In genomic region chr6:40061327-40062189, GRCm38 (mm10) we compare ENCODE assay signal across 13 mouse cellular contexts.
DNase-seq lines count a peak whose midpoint lies in the region; ATAC-seq and TF ChIP-seq lines count a peak whose summit lies in the region.
"Had no signal": no experiment of that assay in that cellular context is flagged by ENCODE, and none has a peak within 500 bp of the region (broad histone marks: within the 10 kb centered on the region; RNA-seq: fewer than 3 reads in every experiment).

No protein-coding gene starts in this region.

- H3K27me3 ChIP-seq in forebrain, postnatal 0 days (ENCODE audit: insufficient read depth, low read length): no peaks in the 10 kb centered on the region
- H3K27me3 ChIP-seq in forebrain, embryonic 10.5 days (ENCODE audit: poor library complexity, severe bottlenecking): no peaks in the 10 kb centered on the region
- no peaks in the 10 kb centered on the region for H3K27me3 ChIP-seq in midbrain, embryonic 14.5 days (ENCODE audit: control insufficient read depth, insufficient read depth, low read length)
- no peaks in the 10 kb centered on the region for H3K27me3 ChIP-seq in midbrain, embryonic 10.5 days (ENCODE audit: low read depth, poor library complexity, severe bottlenecking)
- H3K27me3 ChIP-seq in kidney, postnatal 0 days (ENCODE audit: insufficient read depth, low read length): no peaks in the 10 kb centered on the region
- no peaks in the 10 kb centered on the region for H3K27me3 ChIP-seq in small intestine, adult 2 months (ENCODE audit: control insufficient read depth, insufficient read depth, low read length)
- H3K27me3 ChIP-seq in stomach, postnatal 0 days (ENCODE audit: control insufficient read depth, insufficient read depth, low read length): no peaks in the 10 kb centered on the region

- H3K9ac ChIP-seq in forebrain, postnatal 0 days: no peak overlapping the region
- H3K9ac ChIP-seq in midbrain, embryonic 14.5 days (replicated peaks; ENCODE audit: low read length): no peak overlapping the region
- no peak overlapping the region for H3K9ac ChIP-seq in kidney, postnatal 0 days (ENCODE audit: low read depth, low read length)
- no peak overlapping the region for H3K9ac ChIP-seq in stomach, postnatal 0 days (ENCODE audit: low read length)

- no peaks in the 10 kb centered on the region for H3K9me3 ChIP-seq in forebrain, postnatal 0 days (ENCODE audit: low read length)
- H3K9me3 ChIP-seq in forebrain, embryonic 10.5 days: no peaks in the 10 kb centered on the region
- no peaks in the 10 kb centered on the region for H3K9me3 ChIP-seq in midbrain, embryonic 14.5 days (ENCODE audit: control insufficient read depth, low read length)
- H3K9me3 ChIP-seq in midbrain, embryonic 10.5 days (replicated peaks): no peaks in the 10 kb centered on the region
- H3K9me3 ChIP-seq in kidney, postnatal 0 days (replicated peaks; ENCODE audit: low read length): no peaks in the 10 kb centered on the region
- H3K9me3 ChIP-seq in stomach, postnatal 0 days (ENCODE audit: control insufficient read depth, low read length): no peaks in the 10 kb centered on the region

- TF ChIP-seq CTCF in forebrain, postnatal 0 days (IDR thresholded peaks at IDR 0.05; ENCODE audit: low read depth): no peak
- no peak for TF ChIP-seq CTCF in kidney, postnatal 0 days (IDR thresholded peaks at IDR 0.05; ENCODE audit: low read depth)
- no peak for TF ChIP-seq CTCF in small intestine, adult 2 months (IDR thresholded peaks at IDR 0.05; ENCODE audit: extremely low read depth, insufficient read length, insufficient replicate concordance, low read depth, low read length)
- TF ChIP-seq CTCF in stomach, postnatal 0 days (IDR thresholded peaks at IDR 0.05; ENCODE audit: low read depth): no peak

- no peak for TF ChIP-seq POLR2A in small intestine, adult 2 months (IDR thresholded peaks at IDR 0.05; ENCODE audit: low read depth, low read length)

- no peak overlapping the region for H3K4me2 ChIP-seq in forebrain, postnatal 0 days (ENCODE audit: low read depth)
- H3K4me2 ChIP-seq in midbrain, embryonic 14.5 days (ENCODE audit: low read length): no peak overlapping the region
- H3K4me2 ChIP-seq in kidney, postnatal 0 days (ENCODE audit: low read length): no peak overlapping the region
- no peak overlapping the region for H3K4me2 ChIP-seq in stomach, postnatal 0 days (replicated peaks; ENCODE audit: low read depth)

- 70% methylated on average over 5 of the region's 5 CpGs for WGBS in forebrain, postnatal 0 days
- WGBS in forebrain, embryonic 10.5 days: 74% methylated on average over 5 of the region's 5 CpGs
- 69% methylated on average over 5 of the region's 5 CpGs for WGBS in midbrain, embryonic 14.5 days
- WGBS in midbrain, embryonic 10.5 days: 85% methylated on average over 5 of the region's 5 CpGs
- 70% methylated on average over 5 of the region's 5 CpGs for WGBS in kidney, postnatal 0 days
- WGBS in small intestine, adult 2 months: 69% methylated on average over 5 of the region's 5 CpGs
- WGBS in stomach, postnatal 0 days: 79% methylated on average over 5 of the region's 5 CpGs

- no peak overlapping the region for H3K27ac ChIP-seq in forebrain, postnatal 0 days (ENCODE audit: low read depth, low read length)
- no peak overlapping the region for H3K27ac ChIP-seq in forebrain, embryonic 10.5 days
- 0 out of 2 replicates have a peak overlapping the region, but pooled peaks have one; percentile 14 for H3K27ac ChIP-seq in midbrain, embryonic 14.5 days (replicated peaks; ENCODE audit: low read depth, low read length)
- H3K27ac ChIP-seq in midbrain, embryonic 10.5 days (replicated peaks): no peak overlapping the region
- H3K27ac ChIP-seq in kidney, postnatal 0 days: no peak overlapping the region
- peak overlapping the region; percentile 38 for H3K27ac ChIP-seq in small intestine, adult 2 months (ENCODE audit: insufficient read depth, low read depth, low read length)
- H3K27ac ChIP-seq in stomach, postnatal 0 days (replicated peaks): no peak overlapping the region
- H3K27ac ChIP-seq: heart, adult 2 months had no signal

- TF ChIP-seq EP300 in stomach, postnatal 0 days (optimal IDR thresholded peaks at IDR 0.05): no peak

- no peaks in the 10 kb centered on the region for H3K36me3 ChIP-seq in forebrain, postnatal 0 days (ENCODE audit: insufficient read depth)
- H3K36me3 ChIP-seq in forebrain, embryonic 10.5 days (replicated peaks): no peaks in the 10 kb centered on the region
- no peaks in the 10 kb centered on the region for H3K36me3 ChIP-seq in midbrain, embryonic 14.5 days (ENCODE audit: control insufficient read depth, insufficient read depth, low read length)
- H3K36me3 ChIP-seq in midbrain, embryonic 10.5 days: no peaks in the 10 kb centered on the region
- H3K36me3 ChIP-seq in kidney, postnatal 0 days (ENCODE audit: insufficient read depth, low read length): no peaks in the 10 kb centered on the region
- no peaks in the 10 kb centered on the region for H3K36me3 ChIP-seq in small intestine, adult 2 months (ENCODE audit: control insufficient read depth, insufficient read depth, low read length)
- no peaks in the 10 kb centered on the region for H3K36me3 ChIP-seq in stomach, postnatal 0 days (ENCODE audit: control insufficient read depth, insufficient read depth, low read length)

- no peak for DNase-seq in forebrain, postnatal 0 days
- DNase-seq in forebrain, embryonic 10.5 days (ENCODE audit: extremely low spot score, low spot score): no peak
- DNase-seq in midbrain, embryonic 14.5 days: peak; percentile 10
- DNase-seq in midbrain, embryonic 10.5 days (ENCODE audit: low spot score): no peak
- no peak for DNase-seq in kidney, postnatal 0 days (ENCODE audit: low spot score)
- no peak for DNase-seq in adrenal gland, adult 18-20 months (ENCODE audit: low spot score in 2 of 2)
- no peak for DNase-seq in stomach, postnatal 0 days (ENCODE audit: low spot score)
- DNase-seq: heart, adult 2 months; liver; right cerebral cortex, postnatal 25 days; thymus, postnatal 36 days had no signal

- ATAC-seq in forebrain, postnatal 0 days: peak; percentile 69
- ATAC-seq in midbrain, embryonic 14.5 days (ENCODE audit: low FRiP score, low TSS enrichment): no peak
- peak; percentile 74 for ATAC-seq in kidney, postnatal 0 days (replicated peaks; ENCODE audit: low FRiP score, low read depth)
- no peak for ATAC-seq in stomach, postnatal 0 days (ENCODE audit: low FRiP score, low TSS enrichment)
- ATAC-seq: CD4-positive, CD25-positive, alpha-beta regulatory T cell, adult 4 months had no signal

- no peak overlapping the region for H3K4me3 ChIP-seq in forebrain, postnatal 0 days (ENCODE audit: low read depth, low read length)
- no peak overlapping the region for H3K4me3 ChIP-seq in forebrain, embryonic 10.5 days
- H3K4me3 ChIP-seq in midbrain, embryonic 14.5 days (replicated peaks; ENCODE audit: low read depth, low read length): no peak overlapping the region
- no peak overlapping the region for H3K4me3 ChIP-seq in midbrain, embryonic 10.5 days
- no peak overlapping the region for H3K4me3 ChIP-seq in kidney, postnatal 0 days (replicated peaks; ENCODE audit: low read depth, low read length)
- H3K4me3 ChIP-seq in small intestine, adult 2 months (ENCODE audit: low read depth, low read length): no peak overlapping the region
- no peak overlapping the region for H3K4me3 ChIP-seq in stomach, postnatal 0 days (ENCODE audit: low read depth, low read length)
- H3K4me3 ChIP-seq: heart, adult 2 months had no signal

- H3K4me1 ChIP-seq in forebrain, postnatal 0 days (ENCODE audit: insufficient read depth): peaks cover 5% of the 10 kb centered on the region; the same call in 1 of the 2 replicates
- H3K4me1 ChIP-seq in forebrain, embryonic 10.5 days: peaks cover 6% of the 10 kb centered on the region
- peaks cover 10% of the 10 kb centered on the region for H3K4me1 ChIP-seq in midbrain, embryonic 14.5 days (ENCODE audit: control insufficient read depth, insufficient read depth, low read length)
- no peaks in the 10 kb centered on the region for H3K4me1 ChIP-seq in midbrain, embryonic 10.5 days
- no peaks in the 10 kb centered on the region for H3K4me1 ChIP-seq in kidney, postnatal 0 days (replicated peaks; ENCODE audit: insufficient read depth, low read length)
- H3K4me1 ChIP-seq in small intestine, adult 2 months (ENCODE audit: control insufficient read depth, insufficient read depth, insufficient read length, low read length): peaks cover 38% of the 10 kb centered on the region; the same call in 1 of the 2 replicates
- H3K4me1 ChIP-seq in stomach, postnatal 0 days (replicated peaks; ENCODE audit: control insufficient read depth, insufficient read depth): no peaks in the 10 kb centered on the region

Comparison
In these comparisons a context has a peak if more than half of its experiments do, and no peak if none do; other contexts are left out.
1. H3K27ac ChIP-seq: peak in midbrain, embryonic 14.5 days (single experiment) and small intestine, adult 2 months (single experiment); none in forebrain, postnatal 0 days (single experiment), forebrain, embryonic 10.5 days (single experiment), midbrain, embryonic 10.5 days (single experiment), kidney, postnatal 0 days (single experiment) and stomach, postnatal 0 days (single experiment).
2. ATAC-seq: peak in forebrain, postnatal 0 days (single experiment) and kidney, postnatal 0 days (single experiment); none in midbrain, embryonic 14.5 days (single experiment) and stomach, postnatal 0 days (single experiment).